Mouse (Mus musculus): ENCODE measurements at regions not wholly inside any gene's neighbourhood (a gene's known extent, or its start where the extent isn't known, plus 50 kb on each side); places are given as distances from the start of the nearest gene placed in this dataset.

DNA sequence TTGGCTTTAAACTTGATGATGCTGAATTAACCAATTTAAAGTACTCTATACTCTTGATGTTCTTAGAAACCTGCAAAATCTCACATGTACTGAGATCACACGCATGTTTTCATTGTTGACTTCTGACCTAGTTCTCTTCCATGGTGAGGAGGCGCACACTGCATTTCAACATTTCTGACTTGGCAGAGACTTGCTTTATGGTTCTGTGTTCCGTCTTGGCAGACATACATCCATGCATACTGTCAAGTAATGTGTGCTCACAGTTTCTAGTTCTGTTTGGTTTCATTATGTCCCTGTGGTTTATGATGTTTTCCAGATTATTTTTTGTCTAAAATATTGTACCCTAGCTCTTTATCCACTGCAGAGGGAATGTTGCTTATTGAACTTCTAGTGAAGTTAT lies 198.5 kb downstream of the Gm11077 start:
- no peak for DNase-seq (ENCODE audit: low spot score in 2 of 2)

DNA sequence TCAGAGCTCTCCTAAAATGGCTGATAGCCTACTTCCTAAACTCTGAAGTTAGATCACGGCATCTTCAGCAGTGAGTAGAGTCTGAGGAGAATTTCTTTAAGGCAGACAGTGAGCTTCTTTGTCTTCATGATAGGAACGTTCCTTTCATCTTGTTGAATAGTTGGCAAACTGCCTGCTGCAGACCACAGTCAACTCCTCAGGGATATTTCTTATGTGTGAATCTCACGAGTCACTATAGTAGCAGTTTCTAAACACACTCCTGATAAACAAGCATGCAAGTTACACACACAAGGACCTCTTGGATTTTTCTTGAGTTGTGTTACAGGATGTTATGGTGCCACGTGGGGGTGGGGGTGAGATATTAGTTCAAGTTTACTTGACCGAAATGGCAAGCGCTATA lies 205.2 kb downstream of the Gm11077 start:
- no peak for DNase-seq (ENCODE audit: low spot score in 2 of 2)

DNA sequence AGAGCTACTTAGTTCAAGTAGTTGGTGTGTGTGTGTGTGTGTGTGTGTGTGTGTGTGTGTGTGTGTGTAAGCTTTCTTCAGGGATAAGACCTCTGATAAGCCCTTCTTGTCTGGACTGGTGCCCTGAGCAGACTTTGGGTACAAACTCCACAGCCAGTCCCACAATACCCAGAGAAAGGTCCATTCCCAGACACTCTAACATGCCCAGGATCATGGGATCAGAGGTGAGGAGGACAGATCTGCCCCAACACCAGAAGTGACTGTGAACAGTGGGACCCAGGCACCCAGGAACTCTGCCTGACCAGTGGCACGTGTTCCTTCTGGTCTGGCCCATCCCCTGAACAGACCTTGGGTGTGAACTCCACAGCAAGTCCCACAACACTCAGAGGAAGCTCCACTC lies 208.9 kb downstream of the Gm11077 start:
- DNase-seq (ENCODE audit: low spot score in 2 of 2): no peak

- DNase-seq (ENCODE audit: low spot score in 2 of 2): no peak
Observed at GRCm38 (mm10) chr6:140946720-140947119, 217.6 kb downstream of the Gm11077 start.

- DNase-seq (ENCODE audit: low spot score in 2 of 2): no peak
Observed at GRCm38 (mm10) chr6:140950483-140950882, 221.4 kb downstream of the Gm11077 start.

GRCm38 (mm10) chr6:140953256-140953655 lies 224.2 kb downstream of the Gm11077 start:
- DNase-seq (ENCODE audit: low spot score in 2 of 2): no peak

DNA sequence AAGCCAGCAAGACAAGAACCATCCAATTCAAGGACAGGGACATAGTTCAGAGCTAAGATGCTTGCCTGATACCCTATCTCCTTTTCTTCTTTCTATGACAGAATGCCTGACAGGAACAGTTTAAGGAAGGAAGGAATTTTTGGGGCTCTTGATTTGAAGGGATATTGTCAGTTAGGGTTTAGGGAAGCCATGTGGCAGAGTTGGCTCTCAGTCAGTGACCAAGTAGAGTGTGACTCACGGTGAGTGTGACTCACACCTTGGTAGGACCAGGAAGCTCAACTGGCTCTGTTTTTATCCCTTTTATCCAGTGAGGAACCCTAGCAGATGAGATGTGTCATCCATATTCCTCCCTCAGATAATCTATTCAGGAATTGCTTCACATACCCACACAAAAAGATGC lies 224.6 kb downstream of the Gm11077 start:
- DNase-seq (ENCODE audit: low spot score in 2 of 2): no peak

GRCm38 (mm10) chr6:140955751-140956521 lies 226.9 kb downstream of the Gm11077 start:
- no peak for DNase-seq (ENCODE audit: low spot score in 2 of 2)

DNA sequence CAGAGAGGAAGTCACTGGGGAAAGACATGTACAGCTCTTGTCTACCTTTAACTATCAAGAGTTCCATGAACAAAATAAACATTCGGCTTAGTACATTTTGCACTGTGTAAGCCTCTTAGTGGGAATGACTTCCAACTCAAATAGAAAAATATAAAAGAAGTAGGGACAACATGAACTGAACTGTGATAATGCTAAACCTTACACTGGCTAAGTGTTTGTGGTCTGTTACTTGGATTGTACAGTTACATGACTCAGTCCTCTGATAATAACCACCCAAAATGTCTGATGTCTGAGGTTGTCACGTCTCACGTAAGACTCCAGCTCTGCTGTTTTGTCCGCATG lies 227.4 kb downstream of the Gm11077 start:
- DNase-seq (ENCODE audit: low spot score in 2 of 2): no peak

DNA sequence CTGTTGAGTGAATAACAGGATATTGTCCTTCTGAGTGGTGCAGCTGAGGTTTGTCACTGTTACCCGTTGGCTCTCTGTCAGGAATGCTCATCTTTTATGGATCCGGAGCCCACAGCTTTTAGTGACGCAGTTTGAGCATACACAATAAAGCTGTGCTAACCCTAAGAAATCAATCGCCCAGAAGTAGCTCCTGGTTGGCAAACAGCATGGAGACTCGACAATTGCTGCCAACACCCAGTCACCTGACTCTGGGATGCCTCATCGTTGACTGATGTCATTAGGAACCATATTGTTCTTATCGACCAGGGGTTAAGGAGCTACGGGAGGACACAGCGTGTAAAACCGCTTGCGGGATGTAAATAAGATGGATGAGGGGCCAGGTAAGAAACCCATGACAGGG lies 232.9 kb downstream of the Gm11077 start:
- no peak for DNase-seq (ENCODE audit: low spot score in 2 of 2)

DNA sequence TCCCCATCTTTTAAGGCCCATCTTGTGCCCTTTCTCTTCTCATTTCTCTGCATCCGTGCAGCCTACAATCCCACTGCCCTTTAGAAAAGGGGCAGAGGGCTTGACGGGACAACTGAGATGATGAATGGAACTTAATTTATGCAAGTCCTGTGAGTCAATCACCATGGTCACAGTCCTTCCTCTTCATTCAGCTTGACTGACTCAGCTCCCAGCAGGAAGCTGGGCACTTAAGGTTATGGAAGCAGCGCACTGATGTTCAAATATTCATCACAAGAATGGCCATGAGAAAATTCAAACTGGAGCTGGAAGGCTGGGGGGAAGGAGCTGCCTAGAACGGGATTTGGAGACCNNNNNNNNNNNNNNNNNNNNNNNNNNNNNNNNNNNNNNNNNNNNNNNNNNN lies 233.5 kb downstream of the Gm11077 start:
- DNase-seq (ENCODE audit: low spot score in 2 of 2): no peak

GRCm38 (mm10) chr6:140973732-140974131 lies 244.6 kb downstream of the Gm11077 start:
- no peak for DNase-seq (ENCODE audit: low spot score in 2 of 2)

DNA sequence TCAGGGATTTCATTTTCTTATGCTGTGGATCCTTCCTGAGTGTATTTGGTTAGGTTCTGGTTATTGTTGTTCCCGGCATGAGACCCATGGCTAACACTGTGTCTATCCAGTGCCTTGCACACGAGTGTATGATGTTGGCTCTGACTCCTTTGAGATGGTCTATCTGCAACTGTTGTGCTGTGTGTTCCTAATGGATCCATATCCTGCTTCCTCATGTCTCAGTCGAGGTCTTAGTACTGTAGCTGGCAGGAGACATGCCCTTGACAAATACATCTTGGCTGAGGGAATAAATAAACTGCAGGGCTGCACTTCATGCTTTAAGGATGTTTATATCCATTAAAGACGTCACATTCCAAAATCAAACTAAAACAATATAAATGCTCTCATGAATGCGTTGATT lies 247.9 kb downstream of the Gm11077 start:
- no peak for DNase-seq (ENCODE audit: low spot score in 2 of 2)

DNA sequence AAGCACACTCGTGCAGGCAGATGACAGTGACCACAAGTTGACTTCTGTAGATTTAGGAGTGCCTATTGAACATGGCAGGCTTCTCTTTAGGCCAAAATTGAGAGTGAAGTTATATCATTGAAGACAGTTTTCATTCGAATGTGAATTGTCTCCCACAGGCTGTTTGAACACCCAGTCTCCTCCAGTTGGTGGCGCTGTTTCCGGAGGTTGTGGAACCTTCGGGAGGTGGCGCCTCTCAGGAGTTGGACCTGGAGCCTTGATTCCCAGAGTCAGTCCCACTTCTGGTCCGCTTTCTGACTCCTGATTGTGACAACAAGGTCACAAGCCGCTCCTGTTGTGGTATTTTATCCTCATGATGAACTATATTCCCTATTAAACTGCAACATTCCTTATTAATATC lies 254.5 kb downstream of the Gm11077 start:
- no peak for DNase-seq (ENCODE audit: low spot score in 2 of 2)

GRCm38 (mm10) chr6:140984249-140984648 lies 255.2 kb downstream of the Gm11077 start:
- DNase-seq (ENCODE audit: low spot score in 2 of 2): no peak

DNA sequence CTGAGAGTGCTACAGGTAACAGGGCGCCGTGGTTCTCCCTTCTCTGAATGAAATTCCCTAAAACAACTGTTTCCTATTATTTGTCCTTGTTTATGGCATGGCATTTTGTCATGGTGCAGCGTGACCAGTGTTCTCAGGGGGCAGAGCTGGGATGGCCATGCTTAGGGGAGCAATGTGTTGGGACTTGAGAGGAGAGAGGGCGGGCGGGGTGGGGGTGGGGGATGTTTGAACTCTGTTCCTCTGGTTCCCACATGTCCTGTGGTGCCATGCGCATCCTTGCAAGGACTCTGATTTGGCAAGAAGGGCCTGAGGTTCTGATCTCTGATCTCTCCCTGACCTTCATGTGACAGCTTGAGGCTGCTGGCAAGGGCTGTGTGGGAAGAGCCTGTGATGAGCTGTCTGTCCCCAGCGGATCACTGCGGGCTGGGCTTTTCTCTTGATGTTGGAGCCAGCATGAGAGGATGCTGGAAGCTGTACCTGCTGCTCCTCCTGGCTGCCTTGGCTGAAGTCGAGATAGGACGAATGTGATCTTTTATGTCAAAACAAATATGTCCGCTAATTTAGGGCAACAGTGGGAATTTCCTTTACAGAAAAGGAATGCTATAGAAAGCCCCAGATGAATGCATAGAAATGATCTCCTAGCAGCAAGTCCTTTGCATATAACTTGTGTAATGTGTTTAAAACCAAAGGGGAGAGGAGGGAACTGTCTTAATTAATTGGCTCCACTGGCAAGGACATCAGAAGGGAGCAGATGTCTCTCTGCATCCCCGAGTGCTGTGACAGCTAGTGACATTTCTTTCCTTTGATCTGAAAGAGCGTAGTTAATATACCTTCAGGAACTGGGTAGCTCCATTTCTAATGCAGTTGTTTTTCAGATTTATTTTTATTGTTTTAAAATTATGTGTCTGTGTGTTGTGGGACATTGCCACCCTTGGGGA lies 255.2 kb upstream of the Pde3a start:
- DNase-seq (ENCODE audit: low spot score in 2 of 2): no peak

GRCm38 (mm10) chr6:140995340-140996135 lies 253.5 kb upstream of the Pde3a start:
- no peak for DNase-seq (ENCODE audit: low spot score in 2 of 2)

- no peak for DNase-seq (ENCODE audit: low spot score in 2 of 2)
Observed at GRCm38 (mm10) chr6:140998069-140998468, 251.0 kb upstream of the Pde3a start.

DNA sequence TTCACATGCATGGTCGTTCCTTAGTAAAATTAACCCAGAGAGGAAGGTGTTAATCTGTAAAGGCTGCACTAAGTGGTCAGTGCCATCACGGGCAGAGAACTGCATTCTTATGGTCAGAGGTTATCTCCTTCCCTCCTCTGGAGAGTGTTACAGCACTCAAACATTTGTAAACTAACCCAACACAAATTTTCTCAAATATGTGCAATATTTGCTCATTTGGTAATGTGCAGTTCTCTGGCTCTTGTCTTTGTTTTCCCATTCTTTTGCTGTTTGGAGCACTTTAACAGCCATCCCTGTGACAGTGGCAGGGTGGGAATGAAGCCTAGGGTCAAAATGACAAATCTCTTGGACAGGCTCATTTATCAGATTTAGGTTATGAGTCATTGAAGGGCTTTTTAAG lies 248.5 kb upstream of the Pde3a start:
- no peak for DNase-seq (ENCODE audit: low spot score in 2 of 2)

GRCm38 (mm10) chr6:141001306-141001705 lies 247.8 kb upstream of the Pde3a start:
- no peak for DNase-seq (ENCODE audit: low spot score in 2 of 2)

DNA sequence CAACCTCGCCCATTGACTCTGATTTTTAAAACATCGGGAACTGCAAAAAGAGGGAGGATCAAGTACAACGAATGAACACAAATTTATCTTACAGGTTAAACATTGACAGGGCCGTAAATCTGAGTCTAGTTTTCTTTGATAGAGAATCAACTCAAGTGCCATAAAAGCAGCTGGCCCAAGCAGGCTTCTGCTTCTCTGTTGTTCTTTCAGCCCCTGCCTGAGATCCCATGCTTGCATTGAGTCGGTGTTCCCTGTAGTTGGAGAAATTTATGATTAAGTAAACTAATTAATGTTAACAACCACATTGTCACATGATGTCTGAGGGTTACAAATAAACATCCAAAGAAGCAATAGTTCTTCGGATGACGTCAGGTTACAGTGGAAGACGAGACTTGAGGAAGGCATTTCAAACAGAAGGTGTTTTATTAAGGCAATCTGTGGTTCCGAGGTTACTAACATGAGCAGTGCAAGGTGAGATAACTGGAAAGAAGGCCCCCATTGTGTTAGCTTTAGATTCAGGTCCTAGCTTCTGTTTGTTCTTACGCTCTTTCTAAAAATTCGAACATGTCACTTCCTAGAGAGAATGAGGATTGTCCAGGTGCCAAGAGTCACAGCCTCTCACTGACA lies 233.9 kb upstream of the Pde3a start:
- DNase-seq (ENCODE audit: low spot score in 2 of 2): no peak

DNA sequence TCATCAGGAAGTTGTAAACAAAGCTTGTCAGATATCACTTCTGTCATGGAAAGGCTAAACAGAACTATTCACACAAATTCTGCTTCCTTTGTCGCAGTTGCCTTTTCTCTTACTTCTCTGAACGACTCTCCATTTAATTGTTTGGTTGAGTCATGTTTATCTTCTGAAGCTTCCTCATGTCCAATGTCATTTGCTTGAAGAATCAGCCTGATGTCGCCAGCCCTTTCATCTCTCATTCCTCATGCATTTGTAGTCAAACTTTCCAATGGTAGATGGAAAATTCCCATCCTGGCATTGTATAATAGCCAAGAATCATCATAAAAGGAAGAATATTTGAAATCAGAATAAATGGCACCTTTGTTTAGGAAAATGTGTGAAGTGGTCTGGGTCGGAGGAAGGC lies 225.6 kb upstream of the Pde3a start:
- DNase-seq (ENCODE audit: low spot score in 2 of 2): no peak
